Comparison of ENCODE assay signal across 9 mouse cellular contexts in the genomic region with DNA sequence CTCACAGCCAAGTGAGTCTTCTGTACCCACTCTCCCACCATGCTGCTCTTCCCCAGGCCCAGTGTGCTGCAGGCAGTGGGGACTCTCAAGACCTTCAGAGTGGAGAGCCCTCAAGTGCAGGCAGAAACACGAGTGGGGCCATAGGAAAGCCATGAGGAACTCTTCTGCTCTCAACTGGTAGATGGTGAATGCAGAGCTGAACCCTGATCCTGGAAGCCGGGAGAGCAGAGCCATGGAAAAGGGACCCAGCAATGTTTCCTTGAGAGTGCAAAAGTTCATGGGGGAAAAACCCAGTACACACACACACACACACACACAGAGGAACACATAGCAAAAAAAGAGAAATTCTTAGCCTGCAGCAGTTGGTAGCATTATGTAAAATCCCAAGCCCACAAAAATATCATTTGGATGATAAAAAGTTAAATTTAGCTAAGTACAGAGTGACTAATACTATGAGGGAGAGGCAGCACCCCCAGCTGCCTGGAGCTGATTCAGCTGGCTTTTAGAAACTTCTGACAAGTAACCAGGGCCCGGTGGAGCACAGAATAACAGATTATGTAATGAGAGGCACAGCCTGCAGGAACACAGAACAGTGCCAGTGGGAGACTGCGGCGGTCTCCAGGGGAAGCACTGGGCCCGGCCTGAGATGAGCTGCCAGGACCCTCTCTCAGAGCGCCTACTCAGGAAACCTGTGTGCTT. TPM values are rescaled to one million over a fixed set of nuclear protein-coding genes. Genes with fewer than 3 reads are reported as not detected.
DNase-seq lines count a peak whose midpoint lies in the region; ATAC-seq and TF ChIP-seq lines count a peak whose summit lies in the region.
"Had no signal": no experiment of that assay in that cellular context is flagged by ENCODE, and none has a peak within 500 bp of the region (broad histone marks: within the 10 kb centered on the region; RNA-seq: fewer than 3 reads in every experiment).

No protein-coding gene starts in this region.

- H3K4me2 ChIP-seq in limb, embryonic 13.5 days (replicated peaks) = no peak overlapping the region
- H3K4me2 ChIP-seq in lung, embryonic 16.5 days (ENCODE audit: low read depth, low read length) = no peak overlapping the region
- H3K4me2 ChIP-seq: liver, embryonic 13.5 days had no signal

- peaks cover 37% of the 10 kb centered on the region for H3K4me1 ChIP-seq in limb, embryonic 13.5 days
- peaks cover 25% of the 10 kb centered on the region for H3K4me1 ChIP-seq in limb, embryonic 10.5 days
- peaks cover 44% of the 10 kb centered on the region for H3K4me1 ChIP-seq in lung, embryonic 16.5 days (replicated peaks; ENCODE audit: control insufficient read depth, insufficient read depth, low read length)

- DNase-seq in limb, embryonic 10.5 days (ENCODE audit: low spot score) = no peak
- peak; percentile 64 for DNase-seq in brain, embryonic 14.5 days (ENCODE audit: low read depth)
- peak; percentile 87 to 93 for DNase-seq in heart, adult 18-20 months
- peak; percentile 75 to 90 for DNase-seq in kidney, postnatal 36 days
- DNase-seq in thymus, postnatal 14 days = peak; percentile 58
- DNase-seq: liver, embryonic 13.5 days had no signal

- H3K27me3 ChIP-seq in limb, embryonic 13.5 days = no peaks in the 10 kb centered on the region
- H3K27me3 ChIP-seq in limb, embryonic 10.5 days (ENCODE audit: low read depth, poor library complexity, severe bottlenecking) = no peaks in the 10 kb centered on the region
- H3K27me3 ChIP-seq in lung, embryonic 16.5 days (ENCODE audit: control insufficient read depth, insufficient read depth, low read depth, low read length) = no peaks in the 10 kb centered on the region
- H3K27me3 ChIP-seq: liver, embryonic 13.5 days had no signal

- no peak for ATAC-seq in limb, embryonic 13.5 days (ENCODE audit: low FRiP score, low read depth)
- peak; percentile 73 for ATAC-seq in lung, embryonic 16.5 days (ENCODE audit: low read depth)
- no peak for ATAC-seq in megakaryocyte-erythroid progenitor cell, adult 5-6 weeks (replicated peaks; ENCODE audit: low FRiP score, low TSS enrichment, poor library complexity, severe bottlenecking)

- no peak overlapping the region for H3K4me3 ChIP-seq in limb, embryonic 13.5 days
- H3K4me3 ChIP-seq in limb, embryonic 10.5 days = no peak overlapping the region
- H3K4me3 ChIP-seq in lung, embryonic 16.5 days (ENCODE audit: low read length) = no peak overlapping the region
- H3K4me3 ChIP-seq: liver, embryonic 13.5 days had no signal

- no peaks in the 10 kb centered on the region for H3K36me3 ChIP-seq in limb, embryonic 13.5 days
- H3K36me3 ChIP-seq in limb, embryonic 10.5 days = no peaks in the 10 kb centered on the region
- no peaks in the 10 kb centered on the region for H3K36me3 ChIP-seq in lung, embryonic 16.5 days (ENCODE audit: control insufficient read depth, insufficient read depth, low read length)
- H3K36me3 ChIP-seq: liver, embryonic 13.5 days had no signal

- H3K9me3 ChIP-seq in limb, embryonic 13.5 days = no peaks in the 10 kb centered on the region
- H3K9me3 ChIP-seq in limb, embryonic 10.5 days (replicated peaks) = no peaks in the 10 kb centered on the region
- no peaks in the 10 kb centered on the region for H3K9me3 ChIP-seq in lung, embryonic 16.5 days (ENCODE audit: control insufficient read depth, low read length)
- H3K9me3 ChIP-seq: liver, embryonic 13.5 days had no signal

- no peak overlapping the region for H3K27ac ChIP-seq in limb, embryonic 13.5 days
- H3K27ac ChIP-seq in limb, embryonic 10.5 days = no peak overlapping the region
- peak overlapping the region; percentile 64 for H3K27ac ChIP-seq in lung, embryonic 16.5 days (ENCODE audit: low read length)
- H3K27ac ChIP-seq: liver, embryonic 13.5 days had no signal

- 68% methylated on average over 7 of the region's 7 CpGs for WGBS in limb, embryonic 13.5 days
- 86% methylated on average over 7 of the region's 7 CpGs for WGBS in limb, embryonic 10.5 days
- 36% methylated on average over 7 of the region's 7 CpGs for WGBS in lung, embryonic 16.5 days

- H3K9ac ChIP-seq in limb, embryonic 13.5 days = peak overlapping the region; percentile 1; the same call in 1 of the 2 replicates
- 0 out of 2 replicates have a peak overlapping the region, but pooled peaks have one; percentile 0 for H3K9ac ChIP-seq in lung, embryonic 16.5 days (ENCODE audit: low read length)
- H3K9ac ChIP-seq: liver, embryonic 13.5 days had no signal

- no peak for TF ChIP-seq CTCF in brain, embryonic 14.5 days (IDR thresholded peaks at IDR 0.05; ENCODE audit: borderline replicate concordance, extremely low read depth, insufficient read depth, insufficient read length)

- TF ChIP-seq POLR2A in brain, embryonic 14.5 days (IDR thresholded peaks at IDR 0.05; ENCODE audit: borderline replicate concordance, extremely low read depth, insufficient read depth, insufficient read length, poor library complexity, severe bottlenecking) = no peak

RNA-seq across cellular contexts. Expression of gene Pitpnm2, which starts 28.4 kb away (rescaled TPM):
- 3.5 and 4.2 TPM in 2 replicates for polyA plus RNA-seq in limb, embryonic 13.5 days (2015; fragmentation: Nextera tagmentation; extraction: Ambion mirVana)
- 2.0 and 2.4 TPM in 2 replicates for polyA plus RNA-seq in limb, embryonic 10.5 days (2016; fragmentation: Nextera tagmentation; extraction: Ambion mirVana)
- 51.9 and 61.2 TPM in 2 replicates for polyA plus RNA-seq in brain, embryonic 14.5 days (2012; rRNA removed)
- total RNA-seq in heart, adult 18-20 months (2021) = 10 to 100 TPM; 36.8 to 38.9 TPM
- polyA plus RNA-seq in lung, embryonic 16.5 days (2015; fragmentation: Nextera tagmentation; extraction: Ambion mirVana) = 6.6 and 9.2 TPM in 2 replicates
- 23.7 and 33.3 TPM in 2 replicates for total RNA-seq in megakaryocyte-erythroid progenitor cell, adult 5-6 weeks (2014; fragmentation: Nextera tagmentation)
- total RNA-seq in megakaryocyte-erythroid progenitor cell, adult 5-6 weeks (2017) = 6.5 and 10.9 TPM in 2 replicates
